Mouse (Mus musculus) testis, postnatal 10 days (tissue): ENCODE measurements around the gene Sh3gl3.
A peak's percentile ranks its signal among the peaks of the same experiment; 100 is the strongest.

Experiments
- DNase-seq: peaks from one replicate; pipeline ENCODE4 v3.0.0; 2021; ENCODE audit warnings: low spot score

The Sh3gl3 gene

DNA sequence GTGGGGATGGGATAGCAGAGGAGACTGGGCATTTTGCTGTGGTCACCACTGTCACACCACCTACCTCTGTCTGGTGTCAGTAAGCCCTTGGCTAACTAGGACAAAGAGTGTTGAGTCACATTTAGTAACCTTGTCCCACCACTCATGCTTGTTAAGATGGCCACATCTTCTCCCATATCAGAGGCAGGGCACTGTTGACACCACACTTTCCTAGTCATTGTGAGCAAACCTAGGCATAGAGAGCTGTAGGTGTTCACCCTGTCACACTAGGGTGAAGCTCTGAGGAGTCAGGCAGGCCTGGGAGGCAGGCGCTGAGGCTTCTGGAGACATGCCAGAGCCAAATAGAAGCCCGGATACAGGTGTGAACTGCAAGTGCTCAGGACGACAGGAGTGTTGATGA lies at the start of gene Sh3gl3:
Gene Sh3gl3 (plus strand): TSS at position 301 of the 400 bp plus-strand sequence.
- DNase-seq: no peak

DNA sequence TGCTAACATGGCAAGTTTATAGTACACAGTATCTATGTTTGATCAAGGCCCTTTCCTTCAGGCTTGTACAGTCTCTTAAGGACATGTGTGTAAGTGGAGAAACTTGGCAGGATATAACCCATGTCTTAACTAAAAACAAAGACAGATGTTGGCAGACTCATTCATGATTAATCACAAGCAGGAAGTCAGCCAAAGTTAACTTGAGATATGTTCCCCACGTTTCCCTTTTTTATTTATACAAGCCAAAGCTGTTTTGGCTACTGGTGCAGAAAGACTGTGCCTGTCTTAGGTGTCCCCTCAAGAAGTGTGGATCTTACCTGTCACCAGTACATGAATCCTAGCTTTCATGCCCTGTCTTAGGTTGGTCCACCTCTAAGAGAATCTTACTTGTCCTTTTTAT lies 35.4 kb upstream of the Sh3gl3 start:
- DNase-seq: no peak

DNA sequence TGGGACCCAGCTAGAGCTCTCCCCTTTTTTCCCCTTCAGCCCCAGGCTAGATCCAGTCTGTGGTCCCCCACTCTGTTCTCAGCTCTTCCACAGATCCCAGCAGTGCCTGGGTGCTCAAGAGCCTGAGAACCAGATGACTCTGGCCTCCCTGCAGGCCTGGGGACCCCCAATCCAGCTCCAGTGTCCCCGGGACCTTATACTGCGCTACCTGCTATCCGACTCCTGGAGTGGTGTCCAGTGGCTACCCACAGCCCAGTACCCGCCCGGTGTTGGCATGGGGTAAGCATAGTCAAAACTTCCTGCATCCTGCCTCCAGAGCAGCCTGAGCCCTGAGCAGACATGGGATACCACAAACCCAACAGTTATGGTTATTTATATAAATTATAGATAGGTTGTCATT lies 26.5 kb upstream of the Sh3gl3 start:
- no peak for DNase-seq

DNA sequence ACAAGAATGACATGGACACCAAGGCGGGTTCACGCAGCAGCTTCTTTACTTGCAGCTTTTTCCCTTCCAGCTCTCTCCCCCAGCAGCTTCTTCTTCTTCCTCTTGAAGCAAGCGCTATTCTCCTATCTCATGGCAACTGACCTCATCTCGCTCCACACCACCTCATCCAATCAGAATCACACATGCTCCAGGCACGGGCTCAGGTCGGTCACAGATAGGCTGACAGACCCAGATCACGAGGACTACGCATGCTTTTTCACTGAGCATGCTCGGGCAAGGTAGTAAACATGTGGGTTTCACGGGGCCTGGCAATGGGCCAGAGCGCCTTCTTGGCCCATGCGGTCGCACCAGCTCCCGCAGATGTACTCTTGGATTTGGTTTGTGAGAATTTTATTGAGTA lies 9.0 kb upstream of the Sh3gl3 start:
- no peak for DNase-seq

DNA sequence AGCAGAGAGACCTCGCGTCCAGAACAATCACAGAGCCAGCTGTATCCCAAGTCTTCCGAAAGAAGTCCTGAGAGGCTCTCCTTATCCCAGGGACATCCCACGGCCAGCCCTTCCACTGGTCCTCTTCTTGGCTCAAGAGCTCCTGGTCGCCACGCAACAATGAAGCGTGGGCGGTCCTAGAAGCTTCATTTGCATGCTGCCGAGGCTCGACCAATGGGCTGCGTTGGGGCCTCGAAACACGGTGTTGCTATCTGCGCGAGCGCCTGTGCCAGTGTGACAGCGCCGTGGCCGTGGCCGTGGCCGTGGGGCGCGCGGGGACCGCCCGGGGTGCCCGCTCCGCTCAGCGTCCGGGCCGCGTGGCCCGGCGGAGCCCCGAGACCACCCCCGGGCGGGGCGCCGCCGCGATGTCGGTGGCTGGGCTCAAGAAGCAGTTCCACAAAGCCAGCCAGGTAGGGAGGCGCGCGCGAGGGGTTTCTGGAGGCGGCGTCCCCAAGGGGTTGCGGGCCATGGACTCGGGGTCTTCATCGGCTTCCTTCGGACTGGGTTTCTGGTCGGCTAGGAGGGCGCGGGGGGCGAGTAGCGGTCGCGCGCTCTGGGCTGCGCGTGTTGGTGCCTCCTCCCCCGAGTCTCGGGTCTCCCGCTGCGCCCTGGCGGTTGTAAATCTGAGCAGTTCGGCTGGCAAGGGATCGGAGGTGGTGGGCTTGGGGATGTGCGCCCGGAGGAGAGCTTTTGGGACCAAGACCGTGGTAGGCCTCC lies 1.1 kb downstream of the Sh3gl3 start:
- peak; percentile 89 for DNase-seq

DNA sequence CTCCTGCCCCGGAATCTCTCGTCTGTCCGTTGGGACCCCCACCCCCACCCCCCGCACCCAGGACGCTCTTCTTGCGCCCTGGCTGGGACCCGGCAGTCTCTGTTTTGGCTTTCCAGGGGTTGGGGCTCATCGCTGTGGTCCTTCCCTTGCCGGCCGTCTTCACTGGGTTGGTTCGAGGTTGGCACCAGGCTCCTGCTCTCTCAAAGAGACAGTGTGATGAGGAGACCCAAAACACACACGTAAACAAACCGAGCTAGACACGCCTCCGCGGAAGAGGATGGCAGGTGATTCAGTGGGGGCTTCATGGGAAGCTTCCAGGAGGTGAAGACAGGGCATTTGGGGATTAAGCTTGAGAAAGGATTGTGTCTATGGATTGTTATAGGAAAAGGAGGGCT lies 1.7 kb downstream of the Sh3gl3 start:
- no peak for DNase-seq

DNA sequence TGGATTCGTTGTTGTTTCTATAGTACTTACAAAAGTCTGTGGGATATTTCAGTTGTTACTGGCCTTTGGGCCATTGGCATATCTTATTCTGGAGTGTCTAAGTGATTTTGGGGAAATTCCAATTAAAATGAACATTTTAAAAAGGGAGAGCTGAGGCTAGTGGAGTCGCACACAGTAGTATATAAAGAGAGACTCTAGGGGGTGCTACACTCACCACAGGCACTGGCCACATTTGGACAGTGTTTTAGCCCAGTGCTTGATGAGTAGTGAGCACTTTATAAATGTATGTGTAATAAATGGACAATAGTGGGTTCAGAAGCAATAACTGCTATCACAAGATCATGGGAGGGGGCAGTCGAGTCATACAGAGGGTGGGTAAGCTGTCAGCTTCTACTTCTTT lies 2.6 kb downstream of the Sh3gl3 start:
- DNase-seq: no peak

- peak; percentile 53 for DNase-seq
Observed at GRCm38 (mm10) chr7:82177336-82177735, 3.7 kb downstream of the Sh3gl3 start.

GRCm38 (mm10) chr7:82180919-82181318 lies 7.3 kb downstream of the Sh3gl3 start:
- DNase-seq: no peak

- DNase-seq: no peak
Observed at GRCm38 (mm10) chr7:82182781-82183180, 9.1 kb downstream of the Sh3gl3 start.

- no peak for DNase-seq
Observed at GRCm38 (mm10) chr7:82191604-82192003, 18.0 kb downstream of the Sh3gl3 start.

DNA sequence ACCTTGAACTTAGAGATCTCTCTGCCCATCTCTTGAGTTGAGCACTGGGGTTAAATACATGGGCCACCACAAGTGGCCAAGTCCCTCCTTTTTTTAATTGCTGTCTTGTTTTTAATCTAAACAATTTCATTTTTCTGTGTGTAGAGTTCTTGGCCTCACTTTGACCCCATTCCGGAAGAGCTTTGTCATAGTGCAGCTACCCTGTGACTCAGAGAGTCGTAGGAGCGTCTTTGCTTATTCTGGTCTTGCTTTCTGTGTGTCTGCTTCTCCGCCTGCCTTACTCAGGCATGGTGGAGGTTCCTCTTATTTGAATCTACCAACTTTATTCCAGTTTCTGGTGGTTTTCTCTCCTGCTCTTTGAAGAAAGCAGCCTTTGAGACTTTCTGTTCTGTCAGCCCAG lies 18.9 kb downstream of the Sh3gl3 start:
- no peak for DNase-seq

DNA sequence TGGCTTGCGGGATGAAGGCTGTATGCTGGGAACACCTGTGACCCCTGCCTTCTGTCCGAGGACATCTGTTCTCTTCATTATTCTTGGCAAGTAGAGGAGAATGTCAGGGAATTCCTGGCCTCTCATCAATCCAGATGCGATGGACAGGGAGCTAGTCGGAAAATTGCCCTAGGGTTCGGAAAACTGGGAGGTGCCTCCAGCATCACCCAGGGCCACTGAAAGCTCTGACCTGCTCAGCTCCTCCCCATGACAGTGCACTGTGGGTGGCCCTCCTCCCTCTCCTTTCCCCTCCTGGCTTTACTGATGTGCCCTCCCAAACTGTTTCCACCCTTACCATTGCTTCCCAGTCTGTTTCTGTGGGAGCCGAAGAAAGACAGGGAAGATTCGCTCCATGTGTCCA lies 29.5 kb downstream of the Sh3gl3 start:
- DNase-seq: no peak

DNA sequence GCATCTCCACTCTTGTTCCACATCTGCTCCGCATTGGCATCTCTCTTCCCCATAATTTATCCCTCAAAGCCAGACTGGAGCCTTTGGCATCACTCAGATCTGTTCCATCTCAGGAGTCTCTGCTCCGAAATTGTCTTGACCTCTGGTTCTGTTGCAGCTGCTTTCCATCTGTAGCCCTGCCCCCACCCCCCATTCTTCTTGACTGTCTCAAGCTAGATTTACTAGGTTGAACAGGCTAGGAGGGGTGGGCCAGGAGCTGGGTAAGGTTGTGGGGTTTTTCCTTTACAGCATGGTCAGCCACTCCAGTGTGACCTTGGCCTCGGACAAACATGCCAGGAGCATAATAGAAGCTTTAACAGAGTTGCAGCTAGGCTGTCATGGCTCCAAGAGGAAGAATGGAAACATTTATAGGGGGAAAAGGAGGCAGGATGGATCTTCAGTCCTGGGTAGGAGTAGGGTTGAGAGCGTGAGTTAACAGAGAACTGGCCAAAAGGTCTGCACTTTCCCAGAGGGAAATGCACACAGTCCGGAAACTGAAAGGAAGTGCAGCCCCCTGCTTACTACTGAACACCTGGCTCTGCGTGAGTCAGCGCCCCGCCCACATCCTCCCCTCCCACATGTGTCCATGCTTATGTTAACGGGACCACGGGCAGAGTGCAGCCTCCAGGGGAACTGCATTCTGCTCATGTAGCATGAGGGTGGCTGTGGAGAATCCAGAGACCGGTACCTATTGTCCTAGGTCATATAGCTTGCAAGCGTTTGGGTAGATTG lies 30.6 kb downstream of the Sh3gl3 start:
- peak; percentile 66 for DNase-seq

DNA sequence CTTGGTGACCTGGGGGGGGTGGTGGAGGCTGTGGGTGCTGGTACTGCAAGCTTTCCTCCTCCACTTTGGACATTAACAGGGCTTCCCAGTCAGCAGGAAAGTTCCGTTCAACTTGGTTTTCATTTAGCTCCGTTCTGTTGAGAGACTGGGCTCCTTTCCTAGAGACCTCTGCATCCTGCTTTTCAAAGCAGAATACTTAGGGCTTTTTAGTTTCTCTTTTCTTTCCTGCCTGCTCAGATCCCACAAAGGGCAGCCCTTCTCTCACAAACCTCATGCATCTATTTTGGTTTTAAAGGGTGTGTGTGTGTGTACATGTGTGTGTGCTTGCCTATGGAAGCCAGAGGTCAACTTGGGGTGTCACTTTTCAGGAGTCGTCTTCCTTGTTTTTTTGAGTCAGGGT lies 31.3 kb downstream of the Sh3gl3 start:
- no peak for DNase-seq

DNA sequence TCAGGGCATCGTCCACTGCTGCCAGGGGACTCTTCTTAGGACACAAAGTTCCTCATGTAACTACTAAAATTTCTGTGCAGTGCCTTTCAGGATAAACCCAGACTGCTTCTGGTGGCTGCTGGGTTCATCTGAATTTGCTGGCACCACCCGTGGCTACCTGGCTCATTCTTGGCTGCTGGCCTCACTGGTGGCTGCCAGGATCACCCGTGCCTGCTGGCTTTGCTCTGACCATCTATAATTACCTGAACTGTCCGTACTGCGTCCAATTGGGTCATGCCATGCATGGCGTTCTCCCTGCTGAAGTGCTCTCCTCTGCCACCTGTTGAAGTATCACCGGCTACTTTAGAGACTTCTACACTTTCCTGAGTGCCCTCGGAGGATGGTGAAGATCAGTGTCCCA lies 33.1 kb downstream of the Sh3gl3 start:
- no peak for DNase-seq

DNA sequence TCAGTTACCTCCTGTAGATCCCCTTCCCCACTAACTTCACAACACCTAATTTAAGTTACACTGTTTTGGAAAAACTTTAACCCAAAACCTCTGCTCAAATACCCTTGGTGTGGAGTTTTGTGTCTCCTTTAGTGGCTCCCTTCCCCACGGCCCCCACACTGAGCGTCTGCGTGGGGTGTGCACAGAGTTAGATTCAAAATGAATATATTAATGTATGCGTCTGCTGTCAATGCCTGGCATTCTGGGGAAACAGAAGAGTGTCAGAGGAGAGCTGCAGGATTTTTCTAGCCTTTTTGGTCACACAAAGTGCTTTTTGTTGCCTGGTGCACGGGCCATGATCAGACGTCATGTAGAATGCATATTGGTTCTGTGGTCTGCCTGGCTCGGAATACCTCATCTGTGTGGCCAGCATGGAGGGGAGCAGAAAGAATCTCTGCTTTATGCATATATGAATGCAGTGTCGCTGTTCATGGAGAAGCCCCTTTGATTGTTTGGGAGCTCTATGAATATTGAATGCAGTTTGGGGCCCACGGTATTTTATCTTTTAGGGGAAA lies 47.8 kb downstream of the Sh3gl3 start:
- DNase-seq: no peak

- no peak for DNase-seq
Observed at GRCm38 (mm10) chr7:82223906-82224846, 50.5 kb downstream of the Sh3gl3 start.

DNA sequence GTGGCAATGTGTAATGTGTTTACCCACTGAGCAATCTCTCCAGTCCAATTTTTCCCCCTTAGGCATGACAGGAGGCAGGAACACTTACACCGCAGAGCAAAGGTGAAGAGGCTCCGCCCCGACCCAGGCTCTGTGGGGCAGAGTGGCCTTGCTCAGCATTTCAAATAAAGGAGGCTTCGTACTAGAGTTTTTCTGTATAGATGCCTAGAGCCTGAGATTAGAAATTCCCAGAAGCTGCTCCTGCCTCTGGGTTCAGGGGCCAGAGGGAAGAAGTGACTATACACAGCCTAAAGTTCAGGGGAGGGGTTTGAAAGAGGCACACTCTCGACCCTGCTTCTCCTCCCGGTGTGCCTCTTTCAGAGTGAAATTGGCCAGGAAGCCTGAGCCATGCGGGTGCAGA lies 59.6 kb downstream of the Sh3gl3 start:
- no peak for DNase-seq

- no peak for DNase-seq
Observed at GRCm38 (mm10) chr7:82234010-82234897, 60.6 kb downstream of the Sh3gl3 start.

DNA sequence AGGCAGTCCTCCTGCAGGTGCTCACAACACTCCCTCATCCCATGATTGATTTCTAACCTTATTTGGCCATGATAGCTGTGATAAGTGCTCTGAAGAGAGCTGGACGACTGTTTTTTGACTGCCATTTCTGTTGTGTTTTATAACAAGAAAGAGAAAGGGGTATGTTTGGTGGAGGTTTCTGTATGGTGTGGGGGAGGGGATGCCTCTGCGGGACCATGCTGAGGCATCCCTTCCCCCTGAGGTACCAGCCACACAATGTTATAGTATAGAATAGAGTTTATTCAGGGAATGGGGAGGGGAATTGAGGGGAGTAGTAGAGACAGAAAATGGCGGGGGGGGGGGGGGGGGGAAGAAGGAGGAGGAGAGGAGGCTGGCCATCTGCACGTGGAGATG lies 61.3 kb downstream of the Sh3gl3 start:
- DNase-seq: no peak
